ENCODE assay signal across 8 mouse cellular contexts in the genomic region with DNA sequence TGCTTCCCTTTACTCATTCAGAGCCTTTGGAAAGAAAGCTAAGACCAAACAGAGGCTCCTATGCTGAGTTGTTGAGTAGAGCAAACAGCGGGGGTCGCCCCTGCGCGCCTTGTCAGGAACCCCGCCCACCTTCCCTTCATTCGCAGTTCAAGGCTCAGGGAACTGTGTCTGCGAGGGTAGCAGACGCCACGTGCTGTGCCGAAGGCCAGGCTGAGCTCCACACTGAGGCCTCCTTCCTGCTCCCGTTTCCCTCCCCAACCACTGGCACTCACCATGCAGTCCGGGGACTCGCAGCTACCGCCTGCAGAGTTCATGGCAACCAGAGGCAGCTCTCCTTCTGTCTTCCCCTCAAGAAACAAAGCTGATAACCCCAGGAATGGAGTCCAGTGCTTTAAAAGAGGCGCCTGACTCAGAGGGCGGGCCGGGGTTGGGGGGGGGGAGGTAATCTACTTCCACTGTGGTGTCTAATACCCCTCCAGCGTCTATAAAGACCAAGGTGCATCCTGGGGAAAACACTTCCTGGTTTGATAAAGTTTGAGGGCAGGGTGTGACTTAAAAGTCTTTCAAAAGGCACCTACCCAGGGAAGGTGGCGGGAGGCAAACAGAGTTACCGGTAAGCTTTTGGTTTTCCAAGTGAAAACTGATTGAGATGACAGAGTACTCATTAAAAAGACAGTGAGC. TPM values are rescaled to one million over a fixed set of nuclear protein-coding genes. Genes with fewer than 3 reads are reported as not detected.
DNase-seq lines count a peak whose midpoint lies in the region; ATAC-seq lines count a peak whose summit lies in the region.

A gene (minus strand): TSS at position 324 of the 681 bp plus-strand sequence.

- H3K4me3 ChIP-seq in kidney, embryonic 15.5 days (replicated peaks), result no peak within 1 kb of the TSS
- no peak within 1 kb of the TSS for H3K4me3 ChIP-seq in forebrain, embryonic 13.5 days
- peak within 1 kb of the TSS; percentile 10 for H3K4me3 ChIP-seq in liver, embryonic 12.5 days

- peak; percentile 76 for ATAC-seq in kidney, embryonic 15.5 days (replicated peaks; ENCODE audit: low FRiP score)
- ATAC-seq in forebrain, embryonic 13.5 days, result peak; percentile 53; the same call in 1 of the 2 replicates
- no peak for ATAC-seq in liver, embryonic 12.5 days

- H3K27ac ChIP-seq in kidney, embryonic 15.5 days, result no peak within 1 kb of the TSS
- no peak within 1 kb of the TSS for H3K27ac ChIP-seq in forebrain, embryonic 13.5 days
- H3K27ac ChIP-seq in liver, embryonic 12.5 days, result no peak within 1 kb of the TSS

- DNase-seq in kidney, adult 9 months, result no peak
- DNase-seq in splenic B cell, adult 2 months (ENCODE audit: low read depth, low spot score), result peak; percentile 15
- DNase-seq in layer of hippocampus, adult 9-10 months (ENCODE audit: low spot score), result no peak
- DNase-seq in cerebellum, adult 9-10 months, result no peak
- no peak for DNase-seq in c-Kit-positive CD71-positive TER-119-positive erythroid progenitor cells, embryonic 14.5 days (ENCODE audit: low spot score)

- H3K9ac ChIP-seq in kidney, embryonic 15.5 days, result no peak within 1 kb of the TSS
- H3K9ac ChIP-seq in forebrain, embryonic 13.5 days, result no peak within 1 kb of the TSS
- no peak within 1 kb of the TSS for H3K9ac ChIP-seq in liver, embryonic 12.5 days

- H3K36me3 ChIP-seq in kidney, embryonic 15.5 days, result no peaks in the 10 kb centered on the region
- H3K36me3 ChIP-seq in forebrain, embryonic 13.5 days (ENCODE audit: poor library complexity, severe bottlenecking), result no peaks in the 10 kb centered on the region
- no peaks in the 10 kb centered on the region for H3K36me3 ChIP-seq in liver, embryonic 12.5 days
- no peaks in the 10 kb centered on the region for H3K36me3 ChIP-seq in splenic B cell, adult 2 months (ENCODE audit: control insufficient read depth, insufficient read depth, low read length, poor library complexity, severe bottlenecking)

- 12% methylated on average over 20 of the region's 20 CpGs for WGBS in kidney, embryonic 15.5 days
- 7% methylated on average over 20 of the region's 20 CpGs for WGBS in forebrain, embryonic 13.5 days
- 7% methylated on average over 20 of the region's 20 CpGs for WGBS in liver, embryonic 12.5 days (ENCODE audit: insufficient replicate concordance)

- H3K4me1 ChIP-seq in kidney, embryonic 15.5 days, result peaks cover 19% of the 10 kb centered on the region
- peaks cover 9% of the 10 kb centered on the region for H3K4me1 ChIP-seq in forebrain, embryonic 13.5 days
- peaks cover 18% of the 10 kb centered on the region for H3K4me1 ChIP-seq in liver, embryonic 12.5 days

- H3K27me3 ChIP-seq in kidney, embryonic 15.5 days, result no peaks in the 10 kb centered on the region
- no peaks in the 10 kb centered on the region for H3K27me3 ChIP-seq in forebrain, embryonic 13.5 days
- peaks cover 12% of the 10 kb centered on the region; the same call in 1 of the 2 replicates for H3K27me3 ChIP-seq in liver, embryonic 12.5 days (replicated peaks)
- H3K27me3 ChIP-seq in splenic B cell, adult 2 months (ENCODE audit: control insufficient read depth, insufficient read depth, low read length, poor library complexity, severe bottlenecking), result no peaks in the 10 kb centered on the region

- H3K4me2 ChIP-seq in kidney, embryonic 15.5 days, result peak within 1 kb of the TSS; percentile 46
- peak within 1 kb of the TSS; percentile 43 for H3K4me2 ChIP-seq in forebrain, embryonic 13.5 days
- H3K4me2 ChIP-seq in liver, embryonic 12.5 days, result peak within 1 kb of the TSS; percentile 58

- no peaks in the 10 kb centered on the region for H3K9me3 ChIP-seq in kidney, embryonic 15.5 days (replicated peaks)
- no peaks in the 10 kb centered on the region for H3K9me3 ChIP-seq in forebrain, embryonic 13.5 days (replicated peaks)
- no peaks in the 10 kb centered on the region for H3K9me3 ChIP-seq in liver, embryonic 12.5 days (replicated peaks)

RNA-seq across cellular contexts. Expression of the gene that starts here (rescaled TPM):
- polyA plus RNA-seq in kidney, embryonic 15.5 days (2015; fragmentation: Nextera tagmentation; extraction: Ambion mirVana), result 0.25 and 0.26 TPM in 2 replicates
- 0.39 and 0.74 TPM in 2 replicates for polyA plus RNA-seq in forebrain, embryonic 13.5 days (2015; fragmentation: Nextera tagmentation; extraction: Ambion mirVana)
- 0.33 and 0.35 TPM in 2 replicates for polyA plus RNA-seq in liver, embryonic 12.5 days (2016; fragmentation: Nextera tagmentation; extraction: Ambion mirVana)

Comparison
In these comparisons a context has a peak if more than half of its experiments do, and no peak if none do; other contexts are left out.
1. Peak in ATAC-seq and H3K4me2 ChIP-seq in kidney, embryonic 15.5 days; RNA of the gene not detected or under 1 TPM.
2. Peak in ATAC-seq and H3K4me2 ChIP-seq in forebrain, embryonic 13.5 days; RNA of the gene not detected or under 1 TPM.